Mouse (Mus musculus): Measurements from ENCODE around the gene Zbtb8b. TPM values are rescaled to one million over a fixed set of nuclear protein-coding genes. Genes with fewer than 3 reads are reported as not detected.
"Not testable (repeated sequence)": the region's sequence is repeated elsewhere in the genome, so short reads cannot be mapped to it uniquely, and the experiment has no call there.

Gene Zbtb8b
- polyA plus RNA-seq, 1 experiment from 2014 or later = 15.9 TPM

GRCm38 (mm10) chr4:129460827-129461182, 20.2 kb upstream of the Zbtb8b start:
- Histone ChIP-seq H3K27me3 (ENCODE audit: control insufficient read depth, insufficient read depth, low read length) (no peaks in the 10 kb centered on the region), H3K4me3 (replicated peaks; ENCODE audit: low read depth, low read length) (peak overlapping the region; percentile 43), H3K27ac (replicated peaks; ENCODE audit: low read depth, low read length) (peak overlapping the region; percentile 93), H3K36me3 (ENCODE audit: control insufficient read depth, insufficient read depth, low read length) (peaks cover 17% of the 10 kb centered on the region), H3K4me2 (ENCODE audit: low read length) (peak overlapping the region; percentile 64), H3K9ac (replicated peaks; ENCODE audit: low read length) (peak overlapping the region; percentile 69), H3K4me1 (ENCODE audit: control insufficient read depth, insufficient read depth, low read length) (peaks cover 7% of the 10 kb centered on the region), H3K9me3 (ENCODE audit: control insufficient read depth, low read length) (no peaks in the 10 kb centered on the region)
- WGBS = 0% methylated on average over 4 of the region's 4 CpGs
- DNase-seq = no peak
- ATAC-seq (ENCODE audit: low FRiP score, low TSS enrichment) = peak; percentile 7

GRCm38 (mm10) chr4:129459726-129460125, 19.1 kb upstream of the Zbtb8b start:
- H3K27me3 ChIP-seq (ENCODE audit: control insufficient read depth, insufficient read depth, low read length) = no peaks in the 10 kb centered on the region
- H3K4me3 ChIP-seq (replicated peaks; ENCODE audit: low read depth, low read length) = no peak overlapping the region
- H3K4me1 ChIP-seq (ENCODE audit: control insufficient read depth, insufficient read depth, low read length) = peaks cover 7% of the 10 kb centered on the region
- H3K27ac ChIP-seq (replicated peaks; ENCODE audit: low read depth, low read length) = no peak overlapping the region
- H3K9ac ChIP-seq (replicated peaks; ENCODE audit: low read length) = no peak overlapping the region
- no peaks in the 10 kb centered on the region for H3K9me3 ChIP-seq (ENCODE audit: control insufficient read depth, low read length)
- no peak for ATAC-seq (ENCODE audit: low FRiP score, low TSS enrichment)
- peaks cover 7% of the 10 kb centered on the region; the same call in 1 of the 2 replicates for H3K36me3 ChIP-seq (ENCODE audit: control insufficient read depth, insufficient read depth, low read length)
- WGBS = 94% methylated on average over 3 of the region's 3 CpGs
- DNase-seq = no peak
- H3K4me2 ChIP-seq (ENCODE audit: low read length) = no peak overlapping the region

- WGBS = 78% methylated on average over 2 of the region's 2 CpGs
- H3K27me3 ChIP-seq (ENCODE audit: control insufficient read depth, insufficient read depth, low read length); H3K9ac ChIP-seq (replicated peaks; ENCODE audit: low read length); ATAC-seq (ENCODE audit: low FRiP score, low TSS enrichment); H3K4me1 ChIP-seq (ENCODE audit: control insufficient read depth, insufficient read depth, low read length); H3K36me3 ChIP-seq (ENCODE audit: control insufficient read depth, insufficient read depth, low read length); DNase-seq; H3K4me2 ChIP-seq (ENCODE audit: low read length); H3K9me3 ChIP-seq (ENCODE audit: control insufficient read depth, low read length); H3K4me3 ChIP-seq (replicated peaks; ENCODE audit: low read depth, low read length); H3K27ac ChIP-seq (replicated peaks; ENCODE audit: low read depth, low read length): not testable (repeated sequence)
These were observed 16.7 kb upstream of the Zbtb8b start for GRCm38 (mm10) chr4:129457311-129457710.

- Histone ChIP-seq H3K9ac (replicated peaks; ENCODE audit: low read length) (no peak overlapping the region), H3K27me3 (ENCODE audit: control insufficient read depth, insufficient read depth, low read length) (no peaks in the 10 kb centered on the region), H3K27ac (replicated peaks; ENCODE audit: low read depth, low read length) (no peak overlapping the region), H3K4me1 (ENCODE audit: control insufficient read depth, insufficient read depth, low read length) (no peaks in the 10 kb centered on the region), H3K9me3 (ENCODE audit: control insufficient read depth, low read length) (no peaks in the 10 kb centered on the region), H3K4me2 (ENCODE audit: low read length) (no peak overlapping the region), H3K4me3 (replicated peaks; ENCODE audit: low read depth, low read length) (no peak overlapping the region), H3K36me3 (ENCODE audit: control insufficient read depth, insufficient read depth, low read length) (no peaks in the 10 kb centered on the region)
- DNase-seq (no peak), ATAC-seq (ENCODE audit: low FRiP score, low TSS enrichment) (no peak)
- WGBS = 44% methylated on average over 5 of the region's 5 CpGs
These were observed 15.5 kb upstream of the Zbtb8b start for GRCm38 (mm10) chr4:129456126-129456525.

- Histone ChIP-seq H3K27me3 (ENCODE audit: control insufficient read depth, insufficient read depth, low read length) (no peaks in the 10 kb centered on the region), H3K27ac (replicated peaks; ENCODE audit: low read depth, low read length) (no peak overlapping the region), H3K9ac (replicated peaks; ENCODE audit: low read length) (no peak overlapping the region), H3K4me1 (ENCODE audit: control insufficient read depth, insufficient read depth, low read length) (no peaks in the 10 kb centered on the region), H3K36me3 (ENCODE audit: control insufficient read depth, insufficient read depth, low read length) (no peaks in the 10 kb centered on the region), H3K4me2 (ENCODE audit: low read length) (no peak overlapping the region), H3K9me3 (ENCODE audit: control insufficient read depth, low read length) (no peaks in the 10 kb centered on the region), H3K4me3 (replicated peaks; ENCODE audit: low read depth, low read length) (no peak overlapping the region)
- WGBS = under 1% methylated on average over 5 of the region's 5 CpGs
- DNase-seq (peak; percentile 95), ATAC-seq (ENCODE audit: low FRiP score, low TSS enrichment) (peak; percentile 53; the same call in 1 of the 2 replicates)
These were observed 14.6 kb upstream of the Zbtb8b start for GRCm38 (mm10) chr4:129455265-129455664.

- DNase-seq = no peak
These were observed 11.0 kb upstream of the Zbtb8b start for GRCm38 (mm10) chr4:129451471-129452169.

GRCm38 (mm10) chr4:129450851-129451250, 10.2 kb upstream of the Zbtb8b start:
- Histone ChIP-seq H3K27me3 (ENCODE audit: control insufficient read depth, insufficient read depth, low read length) (no peaks in the 10 kb centered on the region), H3K27ac (replicated peaks; ENCODE audit: low read depth, low read length) (no peak overlapping the region), H3K9me3 (ENCODE audit: control insufficient read depth, low read length) (no peaks in the 10 kb centered on the region), H3K4me1 (ENCODE audit: control insufficient read depth, insufficient read depth, low read length) (no peaks in the 10 kb centered on the region), H3K4me2 (ENCODE audit: low read length) (no peak overlapping the region), H3K4me3 (replicated peaks; ENCODE audit: low read depth, low read length) (no peak overlapping the region), H3K36me3 (ENCODE audit: control insufficient read depth, insufficient read depth, low read length) (no peaks in the 10 kb centered on the region), H3K9ac (replicated peaks; ENCODE audit: low read length) (no peak overlapping the region)
- DNase-seq = peak; percentile 12
- 74% methylated on average over 2 of the region's 2 CpGs for WGBS
- ATAC-seq (ENCODE audit: low FRiP score, low TSS enrichment) = no peak

More at GRCm38 (mm10) chr4:129451471-129452169, 11.0 kb upstream of the Zbtb8b start:
- Histone ChIP-seq H3K4me1 (ENCODE audit: control insufficient read depth, insufficient read depth, low read length) (no peaks in the 10 kb centered on the region), H3K9ac (replicated peaks; ENCODE audit: low read length) (no peak overlapping the region), H3K4me2 (ENCODE audit: low read length) (no peak overlapping the region), H3K9me3 (ENCODE audit: control insufficient read depth, low read length) (no peaks in the 10 kb centered on the region), H3K4me3 (replicated peaks; ENCODE audit: low read depth, low read length) (no peak overlapping the region), H3K27ac (replicated peaks; ENCODE audit: low read depth, low read length) (no peak overlapping the region), H3K27me3 (ENCODE audit: control insufficient read depth, insufficient read depth, low read length) (no peaks in the 10 kb centered on the region), H3K36me3 (ENCODE audit: control insufficient read depth, insufficient read depth, low read length) (no peaks in the 10 kb centered on the region)
- 85% methylated on average over 15 of the region's 15 CpGs for WGBS
- no peak for ATAC-seq (ENCODE audit: low FRiP score, low TSS enrichment)

- no peak for DNase-seq
- no peaks in the 10 kb centered on the region for H3K4me1 ChIP-seq (ENCODE audit: control insufficient read depth, insufficient read depth, low read length)
- H3K4me2 ChIP-seq (ENCODE audit: low read length) = no peak overlapping the region
- no peak for ATAC-seq (ENCODE audit: low FRiP score, low TSS enrichment)
- H3K27ac ChIP-seq (replicated peaks; ENCODE audit: low read depth, low read length) = no peak overlapping the region
- no peaks in the 10 kb centered on the region for H3K9me3 ChIP-seq (ENCODE audit: control insufficient read depth, low read length)
- 90% methylated on average over 6 of the region's 6 CpGs for WGBS
- no peaks in the 10 kb centered on the region for H3K27me3 ChIP-seq (ENCODE audit: control insufficient read depth, insufficient read depth, low read length)
- no peak overlapping the region for H3K4me3 ChIP-seq (replicated peaks; ENCODE audit: low read depth, low read length)
- H3K36me3 ChIP-seq (ENCODE audit: control insufficient read depth, insufficient read depth, low read length) = no peaks in the 10 kb centered on the region
- H3K9ac ChIP-seq (replicated peaks; ENCODE audit: low read length) = no peak overlapping the region
These were observed 8.1 kb upstream of the Zbtb8b start for GRCm38 (mm10) chr4:129448713-129449112.

All from midbrain, embryonic 14.5 days (tissue).